Mouse (Mus musculus) embryonic facial prominence, embryonic 11.5 days (tissue): ENCODE measurements around the gene Abca7. TPM values are rescaled to one million over a fixed set of nuclear protein-coding genes. Genes with fewer than 3 reads are reported as not detected.

Experiments
- polyA plus RNA-seq: library from polyadenylated mRNA; unstranded; fragments of >200 nt; fragmentation: Nextera tagmentation; extraction: Ambion mirVana; gene quantifications from 2 replicates; pipeline ENCODE4 v1.2.1, GENCODE M21; 2014

The Abca7 gene
- polyA plus RNA-seq, 1 experiment from 2014 or later, result 0.98 TPM

Other genes starting within 250 kb of the Abca7 start
- gene Polrmt, start 249.9 kb upstream of the Abca7 start, polyA plus RNA-seq, result 30.5 and 35.6 TPM in 2 replicates
- gene Fgf22, start 241.4 kb upstream of the Abca7 start, polyA plus RNA-seq, result 0.25 and 0.38 TPM in 2 replicates
- 65.1 and 72.7 TPM in 2 replicates for gene Rnf126, start 229.5 kb upstream of the Abca7 start, polyA plus RNA-seq
- 2.4 and 2.7 TPM in 2 replicates for gene Fstl3, start 219.2 kb upstream of the Abca7 start, polyA plus RNA-seq
- not detected in 2 replicates for gene Prss57, start 205.5 kb upstream of the Abca7 start, polyA plus RNA-seq
- gene Palm, start 202.9 kb upstream of the Abca7 start, polyA plus RNA-seq, result 85.7 and 102 TPM in 2 replicates
- 0.39 and 0.82 TPM in 2 replicates for gene Misp, start 175.5 kb upstream of the Abca7 start, polyA plus RNA-seq
- 237 and 257 TPM in 2 replicates for gene Ptbp1, start 142.1 kb upstream of the Abca7 start, polyA plus RNA-seq
- gene Prtn3, start 122.0 kb upstream of the Abca7 start, polyA plus RNA-seq, result 10.9 and 11.2 TPM in 2 replicates
- gene Plppr3, start 121.9 kb upstream of the Abca7 start, polyA plus RNA-seq, result 78.3 and 85.8 TPM in 2 replicates
- 0.50 and 0.88 TPM in 2 replicates for gene Elane, start 110.2 kb upstream of the Abca7 start, polyA plus RNA-seq
- not detected in 2 replicates for gene Cfd, start 105.6 kb upstream of the Abca7 start, polyA plus RNA-seq
- gene Med16, start 87.6 kb upstream of the Abca7 start, polyA plus RNA-seq, result 36.5 and 36.9 TPM in 2 replicates
- 4.3 and 11.5 TPM in 2 replicates for gene Gm26602, start 85.6 kb upstream of the Abca7 start, polyA plus RNA-seq
- 0.48 and 0.75 TPM in 2 replicates for gene Kiss1r, start 79.5 kb upstream of the Abca7 start, polyA plus RNA-seq
- 116 and 122 TPM in 2 replicates for gene R3hdm4, start 75.3 kb upstream of the Abca7 start, polyA plus RNA-seq
- gene Arid3a, start 69.5 kb upstream of the Abca7 start, polyA plus RNA-seq, result 5.0 and 5.2 TPM in 2 replicates
- 118 and 123 TPM in 2 replicates for gene Wdr18, start 36.3 kb upstream of the Abca7 start, polyA plus RNA-seq
- 0.21 and 0.22 TPM in 2 replicates for gene Grin3b, start 25.8 kb upstream of the Abca7 start, polyA plus RNA-seq
- 13.4 and 13.7 TPM in 2 replicates for gene Tmem259, start 12.2 kb upstream of the Abca7 start, polyA plus RNA-seq
- 255 and 271 TPM in 2 replicates for gene Cnn2, start 7.9 kb upstream of the Abca7 start, polyA plus RNA-seq
- 5.2 and 6.7 TPM in 2 replicates for gene Arhgap45, start 20.2 kb downstream of the Abca7 start, polyA plus RNA-seq
- gene Polr2e, start 43.3 kb downstream of the Abca7 start, polyA plus RNA-seq, result 266 and 287 TPM in 2 replicates
- gene Gpx4, start 50.7 kb downstream of the Abca7 start, polyA plus RNA-seq, result 515 and 565 TPM in 2 replicates
- gene Sbno2, start 109.1 kb downstream of the Abca7 start, polyA plus RNA-seq, result 5.6 and 6.6 TPM in 2 replicates
- gene Stk11, start 119.3 kb downstream of the Abca7 start, polyA plus RNA-seq, result 16.6 and 18.5 TPM in 2 replicates
- 360 and 371 TPM in 2 replicates for gene Atp5d, start 142.1 kb downstream of the Abca7 start, polyA plus RNA-seq
- gene Cbarp, start 144.3 kb downstream of the Abca7 start, polyA plus RNA-seq, result 6.8 and 9.0 TPM in 2 replicates
- 60.3 and 62.1 TPM in 2 replicates for gene Midn, start 151.8 kb downstream of the Abca7 start, polyA plus RNA-seq
- gene Cirbp, start 169.5 kb downstream of the Abca7 start, polyA plus RNA-seq, result 74.0 and 77.8 TPM in 2 replicates
- 6.0 and 6.8 TPM in 2 replicates for gene 1600002K03Rik, start 176.4 kb downstream of the Abca7 start, polyA plus RNA-seq
- gene Efna2, start 183.0 kb downstream of the Abca7 start, polyA plus RNA-seq, result 34.6 and 42.3 TPM in 2 replicates
- 75.1 and 94.3 TPM in 2 replicates for gene Mum1, start 229.9 kb downstream of the Abca7 start, polyA plus RNA-seq